Mouse (Mus musculus): ENCODE data around the gene Baz2b.

DNA sequence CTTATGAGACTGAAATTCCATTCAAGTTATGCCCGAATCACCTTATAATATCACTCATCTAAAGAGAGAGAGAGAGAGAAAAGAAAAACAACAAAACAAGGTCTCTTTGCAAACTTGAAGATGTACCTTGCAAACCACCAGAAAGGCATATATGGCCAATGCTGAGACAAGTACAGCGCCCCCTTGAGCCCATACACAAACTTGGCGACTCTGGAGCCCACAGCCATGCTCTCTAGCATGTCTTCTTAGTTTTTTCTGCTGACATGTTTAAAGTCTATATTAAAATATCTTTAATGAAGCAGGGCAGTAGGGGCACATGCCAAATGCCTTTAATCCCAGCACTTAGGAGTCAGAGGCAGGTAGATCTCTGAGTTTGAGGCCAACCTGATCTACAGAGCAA is 36.4 kb downstream of the Baz2b start:
- TF ChIP-seq CTCF (IDR thresholded peaks at IDR 0.05; ENCODE audit: extremely low read depth, insufficient read depth, insufficient read length, insufficient replicate concordance) (0 out of 2 replicates have a peak, but pooled peaks have one; percentile 27), POLR2A (IDR thresholded peaks at IDR 0.05; ENCODE audit: low read depth, low read length) (no peak)
